ENCODE assay signal across 8 mouse cellular contexts in the genomic region with DNA sequence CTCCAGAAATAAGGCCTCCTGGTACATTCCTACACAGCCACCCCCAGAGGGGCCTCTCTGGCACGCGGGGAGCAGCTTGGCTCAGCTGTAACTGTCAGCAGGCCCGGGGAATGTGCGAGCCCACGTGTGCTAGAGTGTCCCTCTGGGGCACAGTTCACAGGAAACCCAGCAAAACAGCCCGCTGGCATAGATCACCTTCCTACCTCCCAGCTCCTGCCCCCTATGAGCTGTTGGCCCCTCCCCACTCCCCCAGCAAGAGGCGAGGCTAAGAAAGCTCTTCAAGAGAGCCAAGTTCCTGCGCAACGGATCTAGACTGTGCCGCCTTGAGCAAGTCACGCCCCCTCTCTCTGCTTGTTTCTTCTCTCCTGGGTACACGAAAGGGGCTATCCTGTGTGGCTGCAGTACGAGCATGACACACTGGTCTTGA. TPM values are rescaled to one million over a fixed set of nuclear protein-coding genes. Genes with fewer than 3 reads are reported as not detected.
A peak's percentile ranks its signal among the peaks of the same experiment; 100 is the strongest.
DNase-seq lines count a peak whose midpoint lies in the region; ATAC-seq and TF ChIP-seq lines count a peak whose summit lies in the region.

No protein-coding gene starts in this region.

- peak overlapping the region; percentile 97; the same call in 1 of the 2 replicates for H3K4me2 ChIP-seq in forebrain, postnatal 0 days (ENCODE audit: low read depth)
- H3K4me2 ChIP-seq in intestine, embryonic 14.5 days (ENCODE audit: low read length), result peak overlapping the region; percentile 96
- peak overlapping the region; percentile 89 for H3K4me2 ChIP-seq in liver, postnatal 0 days (ENCODE audit: low read depth, low read length)
- H3K4me2 ChIP-seq in neural tube, embryonic 12.5 days (replicated peaks), result peak overlapping the region; percentile 99

- H3K9me3 ChIP-seq in forebrain, postnatal 0 days (ENCODE audit: low read length), result no peaks in the 10 kb centered on the region
- no peaks in the 10 kb centered on the region for H3K9me3 ChIP-seq in intestine, embryonic 14.5 days (ENCODE audit: control insufficient read depth, low read length)
- H3K9me3 ChIP-seq in liver, postnatal 0 days (ENCODE audit: low read length), result no peaks in the 10 kb centered on the region
- no peaks in the 10 kb centered on the region for H3K9me3 ChIP-seq in neural tube, embryonic 12.5 days

- H3K4me3 ChIP-seq in forebrain, postnatal 0 days (ENCODE audit: low read depth, low read length), result no peak overlapping the region
- peak overlapping the region; percentile 59 for H3K4me3 ChIP-seq in intestine, embryonic 14.5 days (ENCODE audit: low read depth, low read length)
- H3K4me3 ChIP-seq in liver, postnatal 0 days (ENCODE audit: low read depth, low read length), result peak overlapping the region; percentile 82
- no peak overlapping the region for H3K4me3 ChIP-seq in neural tube, embryonic 12.5 days

- no peak overlapping the region for H3K27ac ChIP-seq in forebrain, postnatal 0 days (ENCODE audit: low read depth, low read length)
- no peak overlapping the region for H3K27ac ChIP-seq in intestine, embryonic 14.5 days (ENCODE audit: low read depth)
- H3K27ac ChIP-seq in liver, postnatal 0 days (ENCODE audit: low read depth), result peak overlapping the region; percentile 90
- H3K27ac ChIP-seq in neural tube, embryonic 12.5 days, result no peak overlapping the region

- H3K4me1 ChIP-seq in forebrain, postnatal 0 days (ENCODE audit: insufficient read depth), result no peaks in the 10 kb centered on the region
- H3K4me1 ChIP-seq in intestine, embryonic 14.5 days (replicated peaks; ENCODE audit: control insufficient read depth, insufficient read depth, low read length), result peaks cover 22% of the 10 kb centered on the region
- H3K4me1 ChIP-seq in liver, postnatal 0 days (ENCODE audit: insufficient read depth), result peaks cover 73% of the 10 kb centered on the region
- H3K4me1 ChIP-seq in neural tube, embryonic 12.5 days, result peaks cover 20% of the 10 kb centered on the region

- no peaks in the 10 kb centered on the region for H3K36me3 ChIP-seq in forebrain, postnatal 0 days (ENCODE audit: insufficient read depth)
- H3K36me3 ChIP-seq in intestine, embryonic 14.5 days (ENCODE audit: control insufficient read depth, insufficient read depth, low read length), result no peaks in the 10 kb centered on the region
- no peaks in the 10 kb centered on the region for H3K36me3 ChIP-seq in liver, postnatal 0 days (replicated peaks; ENCODE audit: insufficient read depth, low read length)
- H3K36me3 ChIP-seq in neural tube, embryonic 12.5 days, result no peaks in the 10 kb centered on the region

- 0 out of 2 replicates have a peak overlapping the region, but pooled peaks have one; percentile 48 for H3K9ac ChIP-seq in forebrain, postnatal 0 days
- H3K9ac ChIP-seq in intestine, embryonic 14.5 days (ENCODE audit: low read length), result no peak overlapping the region
- H3K9ac ChIP-seq in liver, postnatal 0 days (replicated peaks), result peak overlapping the region; percentile 79
- no peak overlapping the region for H3K9ac ChIP-seq in neural tube, embryonic 12.5 days

- ATAC-seq in activated CD4-positive, CD25-positive, alpha-beta regulatory T cell, adult 4 months, result peak; percentile 62
- peak; percentile 47; the same call in 1 of the 2 replicates for ATAC-seq in forebrain, postnatal 0 days
- no peak; the same call in 1 of the 2 replicates for ATAC-seq in intestine, embryonic 14.5 days (replicated peaks; ENCODE audit: low FRiP score, low TSS enrichment, low read depth)
- peak; percentile 37 for ATAC-seq in liver, postnatal 0 days
- peak; percentile 34; the same call in 1 of the 2 replicates for ATAC-seq in neural tube, embryonic 12.5 days (ENCODE audit: low FRiP score, low read depth)

- WGBS in forebrain, postnatal 0 days, result under 1% methylated on average over 13 of the region's 13 CpGs
- WGBS in intestine, embryonic 14.5 days, result 2% methylated on average over 13 of the region's 13 CpGs
- WGBS in liver, postnatal 0 days (ENCODE audit: insufficient replicate concordance), result 2% methylated on average over 13 of the region's 13 CpGs
- 0% methylated on average over 13 of the region's 13 CpGs for WGBS in neural tube, embryonic 12.5 days

- no peak for TF ChIP-seq EP300 in liver, postnatal 0 days (IDR thresholded peaks at IDR 0.05; ENCODE audit: low read depth)

- no peak for TF ChIP-seq CTCF in forebrain, postnatal 0 days (IDR thresholded peaks at IDR 0.05; ENCODE audit: low read depth)
- no peak for TF ChIP-seq CTCF in liver, postnatal 0 days (IDR thresholded peaks at IDR 0.05; ENCODE audit: low read depth)

- peaks cover 10% of the 10 kb centered on the region; the same call in 1 of the 2 replicates for H3K27me3 ChIP-seq in forebrain, postnatal 0 days (ENCODE audit: insufficient read depth, low read length)
- H3K27me3 ChIP-seq in intestine, embryonic 14.5 days (replicated peaks; ENCODE audit: control insufficient read depth, insufficient read depth, low read length), result peaks cover 28% of the 10 kb centered on the region
- no peaks in the 10 kb centered on the region for H3K27me3 ChIP-seq in liver, postnatal 0 days (ENCODE audit: insufficient read depth, low read length)
- peaks cover 42% of the 10 kb centered on the region for H3K27me3 ChIP-seq in neural tube, embryonic 12.5 days (replicated peaks)

- peak; percentile 86 for DNase-seq in CD4-positive, CD25-positive, alpha-beta regulatory T cell, adult 2 months (ENCODE audit: low read depth, low spot score)
- no peak for DNase-seq in forebrain, postnatal 0 days
- peak; percentile 72 for DNase-seq in intestine, embryonic 14.5 days (ENCODE audit: low spot score)
- DNase-seq in liver, postnatal 0 days, result peak; percentile 72
- no peak for DNase-seq in left cerebral cortex, adult 9 months (ENCODE audit: low spot score in 2 of 2)
- no peak for DNase-seq in right cerebral cortex, postnatal 36 days (ENCODE audit: low spot score in 2 of 2)

RNA-seq across cellular contexts. Expression of gene Syne3, which starts 0.8 kb away (rescaled TPM):
- 1 to 10 TPM; 4.1 to 5.4 TPM for polyA plus RNA-seq in activated CD4-positive, CD25-positive, alpha-beta regulatory T cell, adult 4 months (2017; shearing (Covaris generic))
- total RNA-seq in forebrain, postnatal 0 days (2014; rRNA removed), result 0.92 and 1.8 TPM in 2 replicates
- 0.28 and 0.54 TPM in 2 replicates for polyA plus RNA-seq in forebrain, postnatal 0 days (2015; fragmentation: Nextera tagmentation; extraction: Ambion mirVana)
- polyA plus RNA-seq in intestine, embryonic 14.5 days (2014; fragmentation: Nextera tagmentation; extraction: Ambion mirVana), result 0.08 and 0.31 TPM in 2 replicates
- 1.3 and 2.3 TPM in 2 replicates for polyA plus RNA-seq in liver, postnatal 0 days (2015; fragmentation: Nextera tagmentation; extraction: Ambion mirVana)
- polyA plus RNA-seq in neural tube, embryonic 12.5 days (2016; fragmentation: Nextera tagmentation; extraction: Ambion mirVana), result 0.06 and 0.17 TPM in 2 replicates

RNA-seq across cellular contexts. Expression of gene Glrx5, which starts 23.7 kb away (rescaled TPM):
- polyA plus RNA-seq in activated CD4-positive, CD25-positive, alpha-beta regulatory T cell, adult 4 months (2017; shearing (Covaris generic)), result 1 to 10 TPM; 6.5 to 7.7 TPM
- total RNA-seq in forebrain, postnatal 0 days (2014; rRNA removed), result 47.4 and 84.5 TPM in 2 replicates
- polyA plus RNA-seq in forebrain, postnatal 0 days (2015; fragmentation: Nextera tagmentation; extraction: Ambion mirVana), result 177 and 205 TPM in 2 replicates
- polyA plus RNA-seq in intestine, embryonic 14.5 days (2014; fragmentation: Nextera tagmentation; extraction: Ambion mirVana), result 190 and 193 TPM in 2 replicates
- 349 and 355 TPM in 2 replicates for polyA plus RNA-seq in liver, postnatal 0 days (2015; fragmentation: Nextera tagmentation; extraction: Ambion mirVana)
- polyA plus RNA-seq in neural tube, embryonic 12.5 days (2016; fragmentation: Nextera tagmentation; extraction: Ambion mirVana), result 184 and 189 TPM in 2 replicates

Comparison
In these comparisons a context has a peak if more than half of its experiments do, and no peak if none do; other contexts are left out.
1. DNase-seq: peak in CD4-positive, CD25-positive, alpha-beta regulatory T cell, adult 2 months (single experiment), intestine, embryonic 14.5 days (single experiment) and liver, postnatal 0 days (single experiment); none in forebrain, postnatal 0 days (single experiment), left cerebral cortex, adult 9 months (0 of 2) and right cerebral cortex, postnatal 36 days (0 of 2).
2. H3K4me3 ChIP-seq: peak in intestine, embryonic 14.5 days (single experiment) and liver, postnatal 0 days (single experiment); none in forebrain, postnatal 0 days (single experiment) and neural tube, embryonic 12.5 days (single experiment).
3. H3K9ac ChIP-seq: peak in forebrain, postnatal 0 days (single experiment) and liver, postnatal 0 days (single experiment); none in intestine, embryonic 14.5 days (single experiment) and neural tube, embryonic 12.5 days (single experiment).
4. RNA of gene Glrx5, which starts 23.7 kb away (polyA plus RNA-seq): 349 to 355 TPM in liver, postnatal 0 days, 190 to 193 TPM in intestine, embryonic 14.5 days, 184 to 189 TPM in neural tube, embryonic 12.5 days and 177 to 205 TPM in forebrain, postnatal 0 days; 6.5 to 7.7 TPM in activated CD4-positive, CD25-positive, alpha-beta regulatory T cell, adult 4 months; every median in the first group is over 10 times any median in the second.
5. Peak in every context shown above with its lines, with median percentiles within 50 percentile points of each other: H3K4me2 ChIP-seq.